Mouse (Mus musculus): Measurements from ENCODE around the gene Olfr638.

DNA sequence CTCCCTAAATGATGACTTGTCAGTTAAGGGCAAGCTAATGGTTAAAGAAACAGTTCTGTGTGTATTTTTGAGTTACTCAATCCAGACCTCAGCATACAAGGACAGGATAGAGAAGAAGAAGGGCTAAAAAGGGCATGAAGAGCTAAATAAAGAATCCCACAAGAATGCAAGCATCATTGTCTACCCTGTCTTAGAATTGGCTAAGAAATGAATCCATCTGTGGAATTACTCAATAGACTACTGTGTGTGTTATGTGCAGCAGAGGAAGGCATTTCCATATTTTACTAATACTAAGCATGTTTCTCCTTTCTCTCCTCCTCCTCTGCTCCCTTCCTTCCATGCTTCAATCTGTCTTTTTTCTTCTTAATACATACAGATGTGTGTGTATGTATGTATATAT is 578 bp downstream of the Olfr638 start:
- no peak for TF ChIP-seq E2F4 (IDR thresholded peaks at IDR 0.05; ENCODE audit: insufficient replicate concordance, low read depth, low read length)
- no peak for TF ChIP-seq POLR2AphosphoS2 (IDR thresholded peaks at IDR 0.05; ENCODE audit: low read depth, low read length)
- no peak for TF ChIP-seq CHD2 (IDR thresholded peaks at IDR 0.05; ENCODE audit: low read length)
- no peak for TF ChIP-seq MAX (IDR thresholded peaks at IDR 0.05; ENCODE audit: low read length)
- no peak for TF ChIP-seq UBTF (IDR thresholded peaks at IDR 0.05; ENCODE audit: low read depth, low read length)
- TF ChIP-seq CTCF (conservative IDR thresholded peaks at IDR 0.05 in 1 of 2, IDR thresholded peaks at IDR 0.05 in 1 of 2; ENCODE audit: low read depth in 2 of 2, low read length in 2 of 2), result no peak
- no peak for TF ChIP-seq USF2 (conservative IDR thresholded peaks at IDR 0.05; ENCODE audit: low read depth, low read length)
- no peak for TF ChIP-seq EP300 (IDR thresholded peaks at IDR 0.05; ENCODE audit: low read length)
